Mouse (Mus musculus): ENCODE measurements around the gene Calcrl. TPM values are rescaled to one million over a fixed set of nuclear protein-coding genes. Genes with fewer than 3 reads are reported as not detected.

The Calcrl gene
- polyA plus RNA-seq, 1 experiment: not detected

DNA sequence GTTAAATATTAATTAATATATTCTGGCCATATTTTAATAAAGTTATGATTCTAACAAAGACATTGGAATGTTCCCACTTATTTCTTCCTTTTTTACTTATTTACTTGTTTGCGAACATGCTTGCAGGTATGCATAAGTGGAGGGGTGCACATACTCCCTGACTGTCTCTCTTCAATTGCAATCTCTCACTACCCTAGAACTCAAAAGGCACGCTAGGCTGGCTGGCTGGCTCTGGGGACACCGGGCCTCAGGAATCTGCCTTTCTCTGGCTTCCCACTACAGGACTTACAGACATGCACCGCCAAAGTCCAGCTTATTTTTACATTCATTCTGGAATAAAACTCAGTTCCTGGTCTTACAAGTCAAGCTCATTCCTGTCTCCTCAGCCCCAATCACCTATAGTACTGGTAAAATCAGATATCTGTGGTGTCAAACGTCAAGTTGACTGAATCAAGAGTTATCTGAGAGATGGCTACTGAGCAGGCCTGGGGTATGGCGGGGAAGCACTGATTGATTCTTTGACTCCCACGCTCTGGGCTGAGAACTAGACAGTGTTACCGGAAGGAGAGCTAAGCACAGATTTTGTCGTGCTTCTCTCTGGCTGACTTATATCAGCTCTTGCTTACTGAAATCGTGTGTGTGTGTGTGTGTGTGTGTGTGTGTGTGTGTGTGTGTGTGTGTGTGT is 29.5 kb upstream of the Calcrl start:
- H3K9me3 ChIP-seq (ENCODE audit: control insufficient read depth, low read length): no peaks in the 10 kb centered on the region
- no peak overlapping the region for H3K4me3 ChIP-seq (replicated peaks)
- H3K4me1 ChIP-seq (ENCODE audit: control insufficient read depth): peaks cover 5% of the 10 kb centered on the region
- TF ChIP-seq GATA1 (IDR thresholded peaks at IDR 0.05; ENCODE audit: low read length) (no peak), TAL1 (IDR thresholded peaks at IDR 0.05; ENCODE audit: low read length) (no peak)
- H3K27me3 ChIP-seq (ENCODE audit: control insufficient read depth): no peaks in the 10 kb centered on the region
- H3K36me3 ChIP-seq (ENCODE audit: control insufficient read depth): no peaks in the 10 kb centered on the region

DNA sequence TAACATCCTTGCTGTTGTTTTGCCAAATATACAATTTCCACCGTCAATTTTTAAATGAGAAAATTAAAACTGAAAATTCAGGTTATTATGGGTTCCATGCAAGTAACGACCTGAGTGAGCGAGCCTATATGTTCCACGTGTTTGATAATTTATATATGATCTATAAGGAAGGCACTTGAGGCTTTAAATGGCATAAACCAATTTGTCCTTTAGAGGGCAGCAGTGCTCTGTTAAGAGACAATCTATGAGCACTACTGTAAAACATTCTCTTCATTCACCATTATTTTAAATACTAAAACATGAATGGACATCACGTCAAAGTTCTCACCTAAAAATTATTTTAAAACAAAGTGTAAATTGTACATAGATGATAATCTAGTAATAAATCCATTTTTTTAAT is 28.8 kb upstream of the Calcrl start:
- no peak overlapping the region for H3K4me3 ChIP-seq (replicated peaks)
- no peaks in the 10 kb centered on the region for H3K9me3 ChIP-seq (ENCODE audit: control insufficient read depth, low read length)
- TF ChIP-seq TAL1 (IDR thresholded peaks at IDR 0.05; ENCODE audit: low read length) (no peak), GATA1 (IDR thresholded peaks at IDR 0.05; ENCODE audit: low read length) (no peak)

DNA sequence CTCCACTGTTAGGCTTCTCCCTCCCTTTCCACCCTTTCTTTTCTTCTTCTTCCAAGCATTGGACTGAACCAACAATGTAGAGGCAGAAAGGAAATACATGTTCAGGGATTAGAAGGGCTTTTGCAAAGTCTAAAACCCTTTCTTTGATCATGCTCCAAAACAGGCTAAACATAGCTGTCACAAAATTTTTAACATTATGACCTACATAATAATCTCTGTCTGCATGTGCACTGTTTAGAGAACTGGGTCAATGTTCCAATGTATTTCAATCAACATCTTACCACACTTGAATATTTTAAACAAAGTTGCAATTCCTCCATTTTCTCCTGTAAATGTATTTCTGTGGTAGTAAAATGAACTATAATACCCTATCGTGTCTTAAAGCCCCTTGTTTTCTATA is 20.3 kb upstream of the Calcrl start:
- Histone ChIP-seq H3K4me3 (replicated peaks) (no peak overlapping the region), H3K36me3 (ENCODE audit: control insufficient read depth) (no peaks in the 10 kb centered on the region), H3K9me3 (ENCODE audit: control insufficient read depth, low read length) (no peaks in the 10 kb centered on the region), H3K4me1 (ENCODE audit: control insufficient read depth) (no peaks in the 10 kb centered on the region), H3K27me3 (ENCODE audit: control insufficient read depth) (no peaks in the 10 kb centered on the region)
- TF ChIP-seq TAL1 (IDR thresholded peaks at IDR 0.05; ENCODE audit: low read length) (no peak), GATA1 (IDR thresholded peaks at IDR 0.05; ENCODE audit: low read length) (no peak)

More for the DNA sequence above, 28.8 kb upstream of the Calcrl start:
- Histone ChIP-seq H3K36me3 (ENCODE audit: control insufficient read depth) (no peaks in the 10 kb centered on the region), H3K4me1 (ENCODE audit: control insufficient read depth) (peaks cover 2% of the 10 kb centered on the region), H3K27me3 (ENCODE audit: control insufficient read depth) (no peaks in the 10 kb centered on the region)

DNA sequence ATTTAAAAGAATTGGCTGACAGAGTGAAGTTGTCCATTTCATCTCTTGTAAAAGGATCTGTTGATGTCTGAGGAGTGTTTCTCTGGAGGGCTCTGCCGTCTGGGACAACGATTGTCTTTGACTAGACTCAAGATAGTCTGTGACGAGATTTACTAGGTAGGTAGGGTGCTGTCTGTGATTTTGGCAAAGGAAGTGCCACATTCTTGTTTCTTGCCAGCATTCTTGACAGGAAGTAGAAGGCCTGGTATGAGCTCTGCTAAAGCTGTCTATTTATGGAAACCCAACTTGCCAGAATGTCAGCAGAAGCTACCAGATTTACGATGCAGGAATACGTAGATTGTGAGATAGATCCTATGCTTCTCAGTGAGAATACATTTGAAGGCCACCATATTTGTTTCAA is 16.7 kb upstream of the Calcrl start:
- Histone ChIP-seq H3K36me3 (ENCODE audit: control insufficient read depth) (no peaks in the 10 kb centered on the region), H3K4me1 (ENCODE audit: control insufficient read depth) (no peaks in the 10 kb centered on the region), H3K9me3 (ENCODE audit: control insufficient read depth, low read length) (no peaks in the 10 kb centered on the region), H3K4me3 (replicated peaks) (no peak overlapping the region), H3K27me3 (ENCODE audit: control insufficient read depth) (no peaks in the 10 kb centered on the region)
- TF ChIP-seq GATA1 (IDR thresholded peaks at IDR 0.05; ENCODE audit: low read length): no peak
- no peak for TF ChIP-seq TAL1 (IDR thresholded peaks at IDR 0.05; ENCODE audit: low read length)

DNA sequence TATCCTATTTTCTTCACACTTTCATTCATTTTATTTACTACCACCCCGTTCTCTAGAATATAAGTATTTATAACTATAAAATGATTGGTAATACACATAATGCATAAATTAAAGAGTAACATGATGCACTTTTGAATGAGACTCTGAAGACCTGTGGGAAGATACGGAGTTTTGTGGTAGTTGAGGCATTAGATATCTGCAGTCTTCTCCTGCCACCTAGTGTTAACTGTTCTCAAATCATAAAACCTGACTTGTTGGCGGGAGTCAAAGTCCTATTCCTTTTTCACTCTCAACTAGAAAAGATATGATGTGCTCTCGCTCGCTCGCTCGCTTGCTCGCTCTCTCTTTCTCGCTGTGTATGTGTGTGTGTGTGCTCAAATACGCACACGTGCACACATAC is 4.5 kb upstream of the Calcrl start:
- TF ChIP-seq GATA1 (IDR thresholded peaks at IDR 0.05; ENCODE audit: low read length): no peak
- no peak for TF ChIP-seq TAL1 (IDR thresholded peaks at IDR 0.05; ENCODE audit: low read length)
- H3K27me3 ChIP-seq (ENCODE audit: control insufficient read depth): no peaks in the 10 kb centered on the region
- no peak overlapping the region for H3K4me3 ChIP-seq (replicated peaks)
- peaks cover 6% of the 10 kb centered on the region for H3K4me1 ChIP-seq (ENCODE audit: control insufficient read depth)
- no peaks in the 10 kb centered on the region for H3K9me3 ChIP-seq (ENCODE audit: control insufficient read depth, low read length)
- H3K36me3 ChIP-seq (ENCODE audit: control insufficient read depth): no peaks in the 10 kb centered on the region

DNA sequence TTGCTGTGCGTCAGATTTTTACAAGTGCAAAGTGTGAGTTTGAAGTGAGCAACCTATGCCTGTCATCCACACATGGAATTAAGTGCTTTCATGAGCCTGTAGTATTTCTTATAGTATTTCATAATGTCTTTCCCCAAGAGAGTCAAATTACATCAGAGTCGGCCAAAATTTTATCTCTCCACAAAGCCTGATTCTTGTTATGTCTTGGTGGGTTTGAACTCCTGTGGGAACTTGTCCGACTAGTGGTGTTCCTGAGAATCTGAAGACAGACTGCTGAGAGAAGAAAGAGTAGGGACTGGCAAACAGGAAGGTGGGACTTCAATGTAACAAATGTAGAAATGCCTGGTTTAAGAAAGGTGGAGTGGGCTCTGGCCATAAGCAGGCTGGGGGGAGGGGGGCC is 3.6 kb upstream of the Calcrl start:
- H3K4me1 ChIP-seq (ENCODE audit: control insufficient read depth): peaks cover 6% of the 10 kb centered on the region
- TF ChIP-seq GATA1 (IDR thresholded peaks at IDR 0.05; ENCODE audit: low read length) (no peak), TAL1 (IDR thresholded peaks at IDR 0.05; ENCODE audit: low read length) (no peak)
- no peak overlapping the region for H3K4me3 ChIP-seq (replicated peaks)
- no peaks in the 10 kb centered on the region for H3K27me3 ChIP-seq (ENCODE audit: control insufficient read depth)
- H3K36me3 ChIP-seq (ENCODE audit: control insufficient read depth): no peaks in the 10 kb centered on the region
- no peaks in the 10 kb centered on the region for H3K9me3 ChIP-seq (ENCODE audit: control insufficient read depth, low read length)

DNA sequence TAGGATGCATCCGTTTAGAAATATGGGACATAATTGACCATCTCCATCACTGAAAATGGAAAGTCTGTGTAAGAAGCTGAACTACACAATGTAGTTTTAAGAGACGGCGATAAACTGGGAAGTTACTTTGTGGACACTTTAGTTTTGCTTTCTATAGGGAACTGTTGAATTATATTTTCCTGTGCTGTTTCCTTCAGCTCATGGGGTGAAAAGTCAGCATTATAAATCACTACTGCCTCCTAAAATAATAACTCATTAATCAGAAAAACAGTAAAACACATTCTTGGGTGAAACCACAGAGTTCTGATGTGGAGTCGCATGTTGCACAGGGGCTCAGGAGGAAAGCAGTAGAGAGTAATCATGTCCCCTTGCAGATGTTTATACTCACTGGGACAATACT is 1.3 kb upstream of the Calcrl start:
- no peaks in the 10 kb centered on the region for H3K36me3 ChIP-seq (ENCODE audit: control insufficient read depth)
- no peaks in the 10 kb centered on the region for H3K9me3 ChIP-seq (ENCODE audit: control insufficient read depth, low read length)
- TF ChIP-seq TAL1 (IDR thresholded peaks at IDR 0.05; ENCODE audit: low read length) (no peak), GATA1 (IDR thresholded peaks at IDR 0.05; ENCODE audit: low read length) (no peak)
- peaks cover 6% of the 10 kb centered on the region for H3K4me1 ChIP-seq (ENCODE audit: control insufficient read depth)
- no peak overlapping the region for H3K4me3 ChIP-seq (replicated peaks)
- no peaks in the 10 kb centered on the region for H3K27me3 ChIP-seq (ENCODE audit: control insufficient read depth)

DNA sequence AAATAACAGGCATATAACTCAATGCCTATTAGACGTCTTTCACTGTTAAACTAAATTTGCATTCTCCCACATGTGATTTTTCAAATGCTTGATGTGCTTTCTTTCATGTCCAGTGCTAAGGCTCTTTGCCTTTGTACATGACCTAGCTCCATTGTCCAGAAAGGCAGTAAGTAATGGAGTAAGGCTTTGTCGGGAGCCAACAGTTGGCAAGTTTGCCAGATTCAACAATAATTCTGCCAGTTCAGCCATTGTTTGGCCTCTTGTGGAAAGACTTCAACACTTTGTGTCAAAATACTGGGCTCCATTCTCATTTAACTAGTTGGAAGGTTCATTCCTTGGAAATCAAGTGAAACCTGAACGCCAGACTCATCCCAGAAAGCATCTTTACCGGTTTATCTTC is 8.7 kb downstream of the Calcrl start:
- TF ChIP-seq GATA1 (IDR thresholded peaks at IDR 0.05; ENCODE audit: low read length) (no peak), TAL1 (IDR thresholded peaks at IDR 0.05; ENCODE audit: low read length) (no peak)
- Histone ChIP-seq H3K36me3 (ENCODE audit: control insufficient read depth) (no peaks in the 10 kb centered on the region), H3K27me3 (ENCODE audit: control insufficient read depth) (no peaks in the 10 kb centered on the region), H3K9me3 (ENCODE audit: control insufficient read depth, low read length) (no peaks in the 10 kb centered on the region), H3K4me1 (ENCODE audit: control insufficient read depth) (no peaks in the 10 kb centered on the region), H3K4me3 (replicated peaks) (no peak overlapping the region)

DNA sequence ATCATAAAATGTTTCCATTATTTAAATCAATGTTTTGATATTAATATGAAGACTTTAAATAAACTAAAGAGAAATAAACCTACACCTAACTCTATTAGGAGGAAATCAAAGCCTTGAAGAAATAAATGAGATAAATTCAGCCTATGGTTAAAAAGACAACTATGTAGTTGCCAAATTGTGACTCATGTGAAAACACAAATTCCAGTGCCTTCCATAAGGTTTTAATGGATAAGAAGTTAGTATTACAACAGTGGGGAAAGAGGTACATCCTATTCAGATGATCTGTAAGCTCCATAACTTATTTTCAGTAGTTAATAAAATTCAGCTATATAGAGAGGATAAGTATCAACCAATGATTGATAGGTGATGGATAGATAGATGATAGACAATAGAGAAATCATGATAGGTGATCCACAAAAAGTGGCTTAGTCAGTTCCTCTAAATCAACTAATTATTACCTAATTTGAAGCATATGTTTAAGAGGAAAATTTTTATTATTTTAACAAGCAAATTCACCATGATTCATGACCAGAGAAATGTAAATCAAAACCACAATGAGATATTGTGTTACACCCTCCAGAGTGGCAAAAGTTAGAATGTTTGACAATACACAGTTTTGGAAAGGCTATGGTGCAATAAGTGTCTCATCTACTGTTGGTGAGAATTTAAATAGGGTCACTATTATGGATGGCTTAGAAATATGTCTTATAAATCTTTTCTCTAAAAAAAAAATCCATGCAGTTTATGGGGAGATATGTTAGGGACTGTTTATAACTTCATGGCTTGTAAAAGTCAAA is 15.2 kb downstream of the Calcrl start:
- no peaks in the 10 kb centered on the region for H3K9me3 ChIP-seq (ENCODE audit: control insufficient read depth, low read length)
- no peaks in the 10 kb centered on the region for H3K4me1 ChIP-seq (ENCODE audit: control insufficient read depth)
- H3K36me3 ChIP-seq (ENCODE audit: control insufficient read depth): no peaks in the 10 kb centered on the region
- no peak overlapping the region for H3K4me3 ChIP-seq (replicated peaks)
- TF ChIP-seq TAL1 (IDR thresholded peaks at IDR 0.05; ENCODE audit: low read length) (no peak), GATA1 (IDR thresholded peaks at IDR 0.05; ENCODE audit: low read length) (no peak)
- H3K27me3 ChIP-seq (ENCODE audit: control insufficient read depth): no peaks in the 10 kb centered on the region
